Mouse (Mus musculus): Measurements from ENCODE around the gene Oaz2.

- no peak for TF ChIP-seq POLR2A (IDR thresholded peaks at IDR 0.05; ENCODE audit: extremely low read depth, insufficient read depth, low read length)
- no peak for TF ChIP-seq CTCF (IDR thresholded peaks at IDR 0.05; ENCODE audit: low read depth, low read length)
Observed at GRCm38 (mm10) chr9:65684704-65685103, 16.9 kb downstream of the Oaz2 start.
